Mouse (Mus musculus) midbrain, embryonic 13.5 days (tissue): ENCODE data around the gene Nckap1. TPM values are rescaled to one million over a fixed set of nuclear protein-coding genes. Genes with fewer than 3 reads are reported as not detected.
"Not testable (repeated sequence)": the region's sequence is repeated elsewhere in the genome, so short reads cannot be mapped to it uniquely, and the experiment has no call there.

Experiments used
- ATAC-seq: fragments of 200-750 bp; cut with Nextera tagmentation; 2 replicates; pipeline ENCODE4 v1.8.0; 2017; ENCODE audit warnings: mild to moderate bottlenecking, moderate TSS enrichment, moderate library complexity
- H3K27ac ChIP-seq: fragments of 300-500 bp; sonication (generic); 2 replicates; pipeline ENCODE4 v1.5.1; 2015; ENCODE audit warnings: inconsistent platforms, mild to moderate bottlenecking, moderate library complexity
- H3K27me3 ChIP-seq: fragments of 300-500 bp; sonication (generic); 2 replicates; pipeline ENCODE4 v1.6.1; 2015; ENCODE audit warnings: mild to moderate bottlenecking, inconsistent platforms
- H3K36me3 ChIP-seq: fragments of 300-500 bp; sonication (generic); 2 replicates; pipeline ENCODE4 v1.6.1; 2015; ENCODE audit warnings: mild to moderate bottlenecking, inconsistent platforms
- H3K4me1 ChIP-seq: fragments of 300-500 bp; sonication (generic); replicated peaks from 2 replicates; pipeline ENCODE4 v1.6.1; 2015; ENCODE audit warnings: inconsistent platforms
- H3K4me2 ChIP-seq: fragments of 300-500 bp; sonication (generic); replicated peaks from 2 replicates; pipeline ENCODE4 v1.6.1; 2015; ENCODE audit warnings: moderate library complexity, mild to moderate bottlenecking, inconsistent platforms
- H3K4me3 ChIP-seq: fragments of 300-500 bp; sonication (generic); replicated peaks from 2 replicates; pipeline ENCODE4 v1.5.1; 2015; ENCODE audit warnings: mild to moderate bottlenecking, inconsistent platforms
- H3K9ac ChIP-seq: fragments of 300-500 bp; sonication (generic); replicated peaks from 2 replicates; pipeline ENCODE4 v1.6.1; 2015; ENCODE audit warnings: mild to moderate bottlenecking, inconsistent platforms
- H3K9me3 ChIP-seq: fragments of 300-500 bp; sonication (generic); 2 replicates; pipeline ENCODE4 v1.6.1; 2016; ENCODE audit warnings: mild to moderate bottlenecking, inconsistent platforms
- WGBS: fragments of 180-500 bp; shearing (Covaris S2); methylation state at CpG from one replicate; pipeline ENCODE4 v1.1.7; 2015; 5-methylcytosine and 5-hydroxymethylcytosine counted together
- polyA plus RNA-seq: library from polyadenylated mRNA; unstranded; fragments of >200 nt; fragmentation: Nextera tagmentation; extraction: Ambion mirVana; gene quantifications from 2 replicates; pipeline ENCODE4 v1.2.1, GENCODE M21; 2015

Gene Nckap1
- polyA plus RNA-seq, 1 experiment from 2014 or later = 78.9 TPM

- Histone ChIP-seq H3K36me3 (peaks cover 67% of the 10 kb centered on the region), H3K4me3 (no peak overlapping the region), H3K9ac (no peak overlapping the region), H3K27me3 (no peaks in the 10 kb centered on the region), H3K4me1 (no peaks in the 10 kb centered on the region), H3K4me2 (no peak overlapping the region), H3K27ac (no peak overlapping the region), H3K9me3 (no peaks in the 10 kb centered on the region)
- no peak for ATAC-seq
- 88% methylated on average over 4 of the region's 4 CpGs for WGBS
These were observed 31.5 kb downstream of the Nckap1 start for GRCm38 (mm10) chr2:80549704-80550103.

DNA sequence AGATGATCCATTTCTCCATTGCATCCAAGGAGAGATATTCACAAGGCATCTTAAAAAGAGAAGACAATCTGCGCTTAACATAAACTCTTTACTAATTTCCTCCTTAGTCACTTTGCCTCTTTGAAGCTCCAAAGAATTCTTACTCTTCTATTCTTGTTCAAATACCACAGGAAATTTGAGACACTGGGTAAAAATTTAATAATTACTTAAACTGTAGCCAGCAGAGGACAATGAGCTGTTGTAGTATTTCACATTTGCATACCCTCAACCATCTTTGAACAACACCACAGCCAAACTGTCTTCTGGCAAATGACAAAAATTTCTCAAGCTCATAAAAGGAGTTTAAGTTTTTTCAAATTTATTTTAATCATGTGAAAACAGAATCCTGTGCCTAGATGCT is 33.3 kb downstream of the Nckap1 start:
- no peak overlapping the region for H3K27ac ChIP-seq

GRCm38 (mm10) chr2:80542801-80543200 is 38.4 kb downstream of the Nckap1 start:
- Histone ChIP-seq H3K4me2 (no peak overlapping the region), H3K4me3 (no peak overlapping the region), H3K4me1 (no peaks in the 10 kb centered on the region), H3K27me3 (no peaks in the 10 kb centered on the region), H3K27ac (no peak overlapping the region), H3K36me3 (peaks cover 66% of the 10 kb centered on the region), H3K9ac (no peak overlapping the region), H3K9me3 (no peaks in the 10 kb centered on the region)
- no peak for ATAC-seq
- 96% methylated on average over 5 of the region's 5 CpGs for WGBS

More for the DNA sequence above, 33.3 kb downstream of the Nckap1 start:
- Histone ChIP-seq H3K27me3 (no peaks in the 10 kb centered on the region), H3K36me3 (peaks cover 80% of the 10 kb centered on the region), H3K4me2 (no peak overlapping the region), H3K4me3 (no peak overlapping the region), H3K9ac (no peak overlapping the region), H3K4me1 (no peaks in the 10 kb centered on the region), H3K9me3 (no peaks in the 10 kb centered on the region)
- ATAC-seq = no peak
- 96% methylated on average over 1 of the region's 1 CpGs for WGBS

DNA sequence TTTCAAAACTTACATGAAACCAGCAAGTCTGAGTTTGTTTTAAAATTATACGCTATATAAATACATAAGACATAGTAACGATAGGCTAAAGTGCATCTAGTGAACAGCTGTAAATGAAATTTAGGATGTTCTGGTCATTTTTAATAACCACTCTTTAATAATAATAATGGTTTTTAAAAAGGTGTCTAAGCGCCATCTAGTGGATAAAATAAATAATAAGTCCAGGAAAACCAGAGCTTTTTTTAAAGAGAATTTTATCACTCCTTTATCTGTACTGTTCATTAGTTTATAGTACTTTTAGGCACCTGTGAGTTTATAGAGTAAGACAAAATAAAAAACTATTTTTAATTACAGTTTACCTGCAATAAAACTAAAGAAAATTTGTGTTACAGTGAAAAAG is 44.0 kb downstream of the Nckap1 start:
- no peak overlapping the region for H3K4me3 ChIP-seq
- H3K9me3 ChIP-seq = no peaks in the 10 kb centered on the region
- 65% methylated on average over 3 of the region's 3 CpGs for WGBS
- H3K4me2 ChIP-seq = no peak overlapping the region
- H3K27ac ChIP-seq = no peak overlapping the region
- H3K27me3 ChIP-seq = no peaks in the 10 kb centered on the region
- H3K4me1 ChIP-seq = no peaks in the 10 kb centered on the region
- no peak for ATAC-seq
- peaks cover 52% of the 10 kb centered on the region for H3K36me3 ChIP-seq
- H3K9ac ChIP-seq = no peak overlapping the region

DNA sequence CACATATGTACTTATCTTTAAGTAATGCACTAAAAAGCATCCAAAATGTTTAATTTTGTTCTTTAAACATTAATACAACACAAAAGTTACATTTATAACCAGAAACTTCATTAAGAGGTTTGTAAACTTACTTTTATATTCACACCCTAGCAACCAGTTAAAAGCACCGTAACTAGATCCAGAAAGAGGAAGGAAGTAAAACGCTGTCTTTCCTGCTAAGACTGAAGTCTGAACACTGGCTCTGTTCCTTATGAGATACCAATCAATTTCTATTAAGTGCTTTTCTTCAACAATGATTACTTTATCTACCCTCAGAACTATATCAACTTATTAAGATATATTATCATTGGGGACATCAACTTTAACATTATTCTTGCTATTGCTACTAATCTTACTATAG is 44.6 kb downstream of the Nckap1 start:
- Histone ChIP-seq H3K9ac (no peak overlapping the region), H3K4me3 (no peak overlapping the region), H3K4me1 (no peaks in the 10 kb centered on the region), H3K36me3 (peaks cover 54% of the 10 kb centered on the region), H3K27ac (no peak overlapping the region), H3K4me2 (no peak overlapping the region), H3K27me3 (no peaks in the 10 kb centered on the region), H3K9me3 (no peaks in the 10 kb centered on the region)
- no peak for ATAC-seq
- 97% methylated on average over 2 of the region's 2 CpGs for WGBS

DNA sequence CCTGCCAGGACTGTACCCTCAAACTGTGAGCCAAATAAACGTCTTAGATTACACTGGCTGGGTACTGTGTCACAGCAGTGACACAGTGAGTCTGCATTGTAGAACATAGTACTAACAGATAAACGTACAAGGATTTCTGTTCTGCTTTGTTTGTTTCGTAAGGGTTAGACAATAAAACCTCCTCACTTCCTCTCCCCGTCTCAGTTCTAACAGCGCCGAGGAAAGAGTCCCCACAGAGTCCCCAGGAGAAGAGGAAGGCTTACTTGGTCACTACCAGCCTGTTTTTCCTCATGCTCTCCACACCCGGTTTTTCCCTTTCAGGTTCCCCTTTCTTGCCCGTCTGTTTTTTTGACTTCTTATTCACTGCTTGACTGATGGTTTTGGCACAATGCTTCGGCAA is 56.9 kb downstream of the Nckap1 start:
- no peaks in the 10 kb centered on the region for H3K9me3 ChIP-seq
- 95% methylated on average over 9 of the region's 9 CpGs for WGBS
- H3K27me3 ChIP-seq = no peaks in the 10 kb centered on the region
- no peak overlapping the region for H3K9ac ChIP-seq
- ATAC-seq = no peak
- H3K4me3 ChIP-seq = no peak overlapping the region
- no peaks in the 10 kb centered on the region for H3K4me1 ChIP-seq
- no peak overlapping the region for H3K4me2 ChIP-seq
- H3K36me3 ChIP-seq = peaks cover 68% of the 10 kb centered on the region
- no peak overlapping the region for H3K27ac ChIP-seq

DNA sequence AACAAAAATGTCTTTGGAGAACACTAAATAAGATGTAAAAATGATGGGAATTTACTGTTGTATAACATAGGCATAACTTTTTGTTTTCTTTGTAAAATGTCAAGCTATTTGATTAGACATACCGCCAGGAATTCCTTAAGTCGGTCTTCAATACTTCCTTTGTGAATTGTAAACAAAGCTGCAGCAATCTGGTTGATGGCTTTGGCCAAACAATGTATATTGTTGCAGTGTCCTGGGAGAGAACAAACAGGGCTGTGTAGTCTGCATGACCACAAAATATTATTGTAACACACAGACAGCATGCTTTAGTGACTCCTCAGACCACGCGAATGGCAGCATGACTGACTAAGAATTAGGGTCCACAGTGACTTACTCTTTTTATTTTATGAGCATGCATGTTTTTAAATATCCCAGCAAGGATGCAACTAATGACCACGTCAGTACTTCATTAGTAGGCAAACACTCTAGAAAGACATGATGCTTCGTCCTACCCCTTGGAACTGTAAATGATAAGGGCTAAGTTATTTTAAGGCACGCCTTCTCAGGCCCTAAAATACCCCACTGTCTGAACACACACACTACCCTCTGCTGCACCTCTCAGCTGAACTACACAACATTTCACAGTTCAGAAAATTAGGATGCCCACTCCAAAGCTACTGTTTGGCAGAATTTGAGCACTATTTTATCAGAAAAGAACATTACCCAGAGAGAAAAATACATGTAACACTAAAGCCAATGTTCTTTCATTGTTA is 75.0 kb downstream of the Nckap1 start:
- no peak for ATAC-seq
- no peaks in the 10 kb centered on the region for H3K27me3 ChIP-seq
- no peaks in the 10 kb centered on the region for H3K9me3 ChIP-seq
- no peak overlapping the region for H3K4me3 ChIP-seq
- no peak overlapping the region for H3K9ac ChIP-seq
- H3K36me3 ChIP-seq = peaks cover 63% of the 10 kb centered on the region
- H3K4me2 ChIP-seq = no peak overlapping the region
- H3K27ac ChIP-seq = no peak overlapping the region
- WGBS = 73% methylated on average over 7 of the region's 7 CpGs
- H3K4me1 ChIP-seq = no peaks in the 10 kb centered on the region

- no peak overlapping the region for H3K9ac ChIP-seq
- no peak overlapping the region for H3K4me2 ChIP-seq
- H3K4me1 ChIP-seq = no peaks in the 10 kb centered on the region
- no peaks in the 10 kb centered on the region for H3K9me3 ChIP-seq
- WGBS = 96% methylated on average over 4 of the region's 4 CpGs
- peaks cover 57% of the 10 kb centered on the region for H3K36me3 ChIP-seq
- H3K4me3 ChIP-seq = no peak overlapping the region
- no peaks in the 10 kb centered on the region for H3K27me3 ChIP-seq
- no peak overlapping the region for H3K27ac ChIP-seq
- ATAC-seq = no peak
These were observed 79.0 kb downstream of the Nckap1 start for GRCm38 (mm10) chr2:80502132-80502531.

DNA sequence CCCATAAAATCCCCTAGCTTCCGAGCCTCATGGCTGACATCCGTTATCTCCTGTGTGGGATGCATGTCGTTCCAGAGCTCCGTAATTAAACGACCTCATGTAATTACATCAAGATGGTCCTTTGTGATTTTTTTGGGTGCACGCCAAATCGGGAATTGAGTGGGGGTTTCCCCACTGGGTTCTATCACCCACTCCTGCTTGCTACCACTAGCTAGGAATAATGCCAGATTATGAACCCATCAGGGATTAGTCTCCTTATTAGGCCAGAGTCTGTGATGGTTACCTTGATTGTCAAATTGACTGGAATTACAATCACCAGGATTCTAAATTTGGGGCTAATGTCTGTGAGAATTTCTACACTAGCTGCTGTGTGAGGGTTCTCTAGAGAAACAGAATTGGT is 85.9 kb downstream of the Nckap1 start:
- not testable (repeated sequence) for H3K27ac ChIP-seq, H3K4me3 ChIP-seq, H3K9ac ChIP-seq, H3K4me1 ChIP-seq, H3K4me2 ChIP-seq, ATAC-seq, H3K27me3 ChIP-seq, H3K9me3 ChIP-seq
- peaks cover 14% of the 10 kb centered on the region for H3K36me3 ChIP-seq
- 76% methylated on average over 7 of the region's 7 CpGs for WGBS

GRCm38 (mm10) chr2:80486851-80487250 is 94.3 kb downstream of the Nckap1 start:
- Histone ChIP-seq H3K4me3 (no peak overlapping the region), H3K9me3 (no peaks in the 10 kb centered on the region), H3K9ac (no peak overlapping the region), H3K36me3 (no peaks in the 10 kb centered on the region), H3K27ac (no peak overlapping the region), H3K4me2 (no peak overlapping the region), H3K4me1 (no peaks in the 10 kb centered on the region), H3K27me3 (no peaks in the 10 kb centered on the region)
- WGBS = 73% methylated on average over 5 of the region's 5 CpGs
- ATAC-seq = no peak

GRCm38 (mm10) chr2:80484951-80485350 is 96.2 kb downstream of the Nckap1 start:
- H3K4me3 ChIP-seq = no peak overlapping the region
- no peak for ATAC-seq
- no peak overlapping the region for H3K27ac ChIP-seq
- H3K9me3 ChIP-seq = no peaks in the 10 kb centered on the region
- H3K27me3 ChIP-seq = no peaks in the 10 kb centered on the region
- H3K36me3 ChIP-seq = no peaks in the 10 kb centered on the region
- 94% methylated on average over 5 of the region's 5 CpGs for WGBS
- H3K9ac ChIP-seq = no peak overlapping the region
- H3K4me2 ChIP-seq = no peak overlapping the region
- H3K4me1 ChIP-seq = no peaks in the 10 kb centered on the region

- Histone ChIP-seq H3K4me3 (no peak overlapping the region), H3K9ac (no peak overlapping the region), H3K36me3 (no peaks in the 10 kb centered on the region), H3K27me3 (no peaks in the 10 kb centered on the region), H3K4me1 (no peaks in the 10 kb centered on the region), H3K9me3 (no peaks in the 10 kb centered on the region), H3K4me2 (no peak overlapping the region), H3K27ac (no peak overlapping the region)
- WGBS = 56% methylated on average over 1 of the region's 1 CpGs
- ATAC-seq = no peak
These were observed 105.3 kb downstream of the Nckap1 start for GRCm38 (mm10) chr2:80475831-80476230.

GRCm38 (mm10) chr2:80474247-80474796 is 106.9 kb downstream of the Nckap1 start:
- Histone ChIP-seq H3K27me3 (no peaks in the 10 kb centered on the region), H3K9me3 (no peaks in the 10 kb centered on the region), H3K4me2 (no peak overlapping the region), H3K27ac (no peak overlapping the region), H3K36me3 (no peaks in the 10 kb centered on the region), H3K9ac (no peak overlapping the region), H3K4me3 (no peak overlapping the region), H3K4me1 (no peaks in the 10 kb centered on the region)
- ATAC-seq = no peak
- 76% methylated on average over 5 of the region's 5 CpGs for WGBS
